In the genomic region with DNA sequence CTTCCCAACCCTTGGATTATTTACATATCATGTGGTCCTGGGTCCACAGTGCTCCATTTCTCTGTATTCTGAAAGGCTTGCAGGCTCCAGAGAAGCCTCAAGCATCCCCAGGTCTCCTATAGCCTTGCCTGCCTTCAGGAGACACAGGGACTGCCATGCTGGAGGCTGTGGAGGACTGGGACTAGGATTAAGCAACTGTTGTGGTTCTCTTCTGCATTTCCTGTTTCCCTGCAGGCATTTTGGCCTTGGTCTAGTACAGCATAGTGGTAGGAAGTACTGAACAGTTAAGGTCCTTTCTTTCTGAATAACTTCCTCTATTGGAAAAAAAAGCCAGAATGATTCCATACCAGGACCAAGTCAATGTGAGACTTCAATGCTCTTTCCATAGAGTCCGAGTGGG, we compare ENCODE assay signal across 21 mouse cellular contexts.
"Had no signal": no experiment of that assay in that cellular context is flagged by ENCODE, and none has a peak within 500 bp of the region (broad histone marks: within the 10 kb centered on the region; RNA-seq: fewer than 3 reads in every experiment).

No protein-coding gene starts in this region.

- ATAC-seq: hindbrain, embryonic 16.5 days; hindbrain, postnatal 0 days; inflammation-experienced regulatory T-cells, adult 6 months; intestine, embryonic 15.5 days; intestine, embryonic 16.5 days; intestine, postnatal 0 days had no signal

- DNase-seq: heart, postnatal 10 days; heart, postnatal 14 days; heart, postnatal 36 days; heart, postnatal 4 days; kidney, adult 18-20 months; kidney, adult 2 months; kidney, adult 8-10 months; kidney, adult 9 months; kidney, postnatal 10 days; kidney, postnatal 14 days; kidney, postnatal 25 days; kidney, postnatal 36 days; kidney, postnatal 4 days; layer of hippocampus, adult 9-11 months; layer of hippocampus, postnatal 36 days had no signal
